Mouse (Mus musculus) kidney, adult 2 months (tissue): Measurements from ENCODE around the gene Sf1. TPM values are rescaled to one million over a fixed set of nuclear protein-coding genes. Genes with fewer than 3 reads are reported as not detected.

ENCODE experiments used
- DNase-seq: peaks from one replicate; pipeline ENCODE4 v3.0.0; 2021
- H3K27ac ChIP-seq: fragments of 200-500 bp; 2 replicates; pipeline ENCODE4 v1.5.1; 2012; ENCODE audit warnings: low read depth, low read length, control low read depth, inconsistent platforms; ENCODE audit not compliant: insufficient read depth
- H3K27me3 ChIP-seq: fragments of 200-500 bp; replicated peaks from 2 replicates; pipeline ENCODE4 v1.6.1; 2012; ENCODE audit warnings: mild to moderate bottlenecking, moderate library complexity, low read length, inconsistent platforms; ENCODE audit not compliant: control insufficient read depth, insufficient read depth
- H3K36me3 ChIP-seq: fragments of 200-500 bp; 2 replicates; pipeline ENCODE4 v1.6.1; 2012; ENCODE audit warnings: mild to moderate bottlenecking, moderate library complexity, low read length, inconsistent platforms; ENCODE audit not compliant: control insufficient read depth, insufficient read depth
- H3K4me1 ChIP-seq: fragments of 200-500 bp; 2 replicates; pipeline ENCODE4 v1.6.1; 2011; ENCODE audit warnings: low read length; ENCODE audit not compliant: control insufficient read depth, insufficient read depth
- H3K4me3 ChIP-seq: fragments of 200-500 bp; 2 replicates; pipeline ENCODE4 v1.5.1; 2011; ENCODE audit warnings: mild to moderate bottlenecking, low read depth, low read length, control low read depth; ENCODE audit not compliant: insufficient read depth
- CTCF ChIP-seq: fragments of 200-500 bp; conservative IDR thresholded peaks from 2 replicates; pipeline ENCODE4 v1.5.1; 2011; ENCODE audit warnings: low read depth, mild to moderate bottlenecking, control low read depth, low read length, moderate library complexity, mixed read lengths; ENCODE audit not compliant: insufficient read depth, insufficient read length
- POLR2A ChIP-seq: fragments of 200-500 bp; IDR thresholded peaks from one replicate; pipeline ENCODE4 v1.6.1; 2011; ENCODE audit warnings: low read depth, low read length, control low read depth
- WGBS: fragments of 180-500 bp; shearing (Covaris S2); methylation state at CpG from one replicate; pipeline ENCODE4 v1.1.7; 2018; 5-methylcytosine and 5-hydroxymethylcytosine counted together
- polyA plus RNA-seq: library from polyadenylated mRNA; depleted of rRNA; stranded (reverse); fragments of >200 nt; gene quantifications from 2 replicates; pipeline ENCODE4 v1.2.3, GENCODE M21; 2012

Sf1 gene
- polyA plus RNA-seq, 1 experiment = 71.3 TPM

GRCm38 (mm10) chr19:6336920-6337319 is 26.6 kb upstream of the Sf1 start:
- Histone ChIP-seq H3K36me3 (no peaks in the 10 kb centered on the region), H3K4me3 (no peak overlapping the region), H3K27me3 (no peaks in the 10 kb centered on the region), H3K4me1 (peaks cover 23% of the 10 kb centered on the region), H3K27ac (no peak overlapping the region)
- WGBS = 94% methylated on average over 10 of the region's 10 CpGs
- no peak for DNase-seq
- TF ChIP-seq POLR2A (no peak), CTCF (no peak)

- Histone ChIP-seq H3K4me1 (peaks cover 22% of the 10 kb centered on the region), H3K27me3 (no peaks in the 10 kb centered on the region), H3K36me3 (no peaks in the 10 kb centered on the region), H3K4me3 (no peak overlapping the region), H3K27ac (no peak overlapping the region)
- no peak for DNase-seq
- WGBS = 93% methylated on average over 7 of the region's 7 CpGs
- TF ChIP-seq CTCF (no peak), POLR2A (no peak)
These were observed 25.3 kb upstream of the Sf1 start for GRCm38 (mm10) chr19:6338171-6338570.

GRCm38 (mm10) chr19:6338716-6339115 is 24.8 kb upstream of the Sf1 start:
- Histone ChIP-seq H3K4me3 (no peak overlapping the region), H3K27ac (no peak overlapping the region), H3K27me3 (no peaks in the 10 kb centered on the region), H3K36me3 (no peaks in the 10 kb centered on the region), H3K4me1 (peaks cover 22% of the 10 kb centered on the region)
- no peak for DNase-seq
- TF ChIP-seq CTCF = no peak
- TF ChIP-seq POLR2A = no peak
- WGBS = 94% methylated on average over 11 of the region's 11 CpGs

GRCm38 (mm10) chr19:6339191-6339590 is 24.3 kb upstream of the Sf1 start:
- peaks cover 22% of the 10 kb centered on the region for H3K4me1 ChIP-seq
- peak overlapping the region; percentile 87 for H3K27ac ChIP-seq
- H3K27me3 ChIP-seq = no peaks in the 10 kb centered on the region
- H3K4me3 ChIP-seq = no peak overlapping the region
- 81% methylated on average over 6 of the region's 6 CpGs for WGBS
- DNase-seq = no peak
- TF ChIP-seq POLR2A (no peak), CTCF (no peak)
- H3K36me3 ChIP-seq = no peaks in the 10 kb centered on the region

GRCm38 (mm10) chr19:6339890-6340504 is 23.5 kb upstream of the Sf1 start:
- peak; percentile 95 for DNase-seq
- Histone ChIP-seq H3K27me3 (no peaks in the 10 kb centered on the region), H3K36me3 (no peaks in the 10 kb centered on the region), H3K4me3 (peak overlapping the region; percentile 89), H3K4me1 (peaks cover 18% of the 10 kb centered on the region), H3K27ac (peak overlapping the region; percentile 87)
- no peak for TF ChIP-seq POLR2A
- TF ChIP-seq CTCF = peak; percentile 50
- 24% methylated on average over 15 of the region's 15 CpGs for WGBS

- peaks cover 18% of the 10 kb centered on the region for H3K4me1 ChIP-seq
- peak; percentile 95 for DNase-seq
- H3K36me3 ChIP-seq = no peaks in the 10 kb centered on the region
- no peaks in the 10 kb centered on the region for H3K27me3 ChIP-seq
- TF ChIP-seq POLR2A (no peak), CTCF (peak; percentile 33; the same call in 1 of the 2 replicates)
- H3K27ac ChIP-seq = peak within 1 kb of the TSS; percentile 87
- peak within 1 kb of the TSS; percentile 89 for H3K4me3 ChIP-seq
- WGBS = 2% methylated on average over 72 of the region's 72 CpGs
These were observed 22.7 kb upstream of the Sf1 start, which contains the start of gene Map4k2 for GRCm38 (mm10) chr19:6340524-6341452. TSS of gene Map4k2 (plus strand) at chr19:6341135.

- Histone ChIP-seq H3K27ac (no peak overlapping the region), H3K4me3 (peak overlapping the region; percentile 89), H3K4me1 (peaks cover 18% of the 10 kb centered on the region), H3K27me3 (no peaks in the 10 kb centered on the region), H3K36me3 (no peaks in the 10 kb centered on the region)
- WGBS = 4% methylated on average over 23 of the region's 23 CpGs
- TF ChIP-seq CTCF (no peak), POLR2A (no peak)
- DNase-seq = no peak
These were observed 21.9 kb upstream of the Sf1 start for GRCm38 (mm10) chr19:6341453-6342077.
